In genomic region chr8:31008309-31008708, GRCm38 (mm10) we compare ENCODE assay signal across 15 mouse cellular contexts.
"Had no signal": no experiment of that assay in that cellular context is flagged by ENCODE, and none has a peak within 500 bp of the region (broad histone marks: within the 10 kb centered on the region; RNA-seq: fewer than 3 reads in every experiment).

No protein-coding gene starts in this region.

- H3K9me3 ChIP-seq: limb, embryonic 15.5 days; liver, embryonic 12.5 days; megakaryocyte, embryonic 14.5 days had no signal

- DNase-seq: kidney, adult 9 months; kidney, postnatal 36 days; lung, embryonic 14.5 days; lung, postnatal 10 days; thymus, adult 18-20 months; thymus, postnatal 14 days had no signal

- H3K27me3 ChIP-seq: limb, embryonic 15.5 days; liver, embryonic 12.5 days; megakaryocyte, embryonic 14.5 days had no signal

- H3K4me3 ChIP-seq: limb, embryonic 15.5 days; liver, embryonic 12.5 days; megakaryocyte, embryonic 14.5 days had no signal

- H3K27ac ChIP-seq: kidney, postnatal 0 days; limb, embryonic 15.5 days; liver, embryonic 12.5 days; macrophage; stomach, postnatal 0 days had no signal

- H3K9ac ChIP-seq: limb, embryonic 15.5 days; liver, embryonic 12.5 days; lung, embryonic 14.5 days had no signal

- H3K4me2 ChIP-seq: limb, embryonic 15.5 days; liver, embryonic 12.5 days; lung, embryonic 14.5 days; midbrain, embryonic 11.5 days had no signal

- H3K36me3 ChIP-seq: limb, embryonic 15.5 days; liver, embryonic 12.5 days had no signal

- ATAC-seq: inflammation-experienced regulatory T-cells, adult 6 months; intestine, postnatal 0 days; liver, embryonic 12.5 days had no signal

- H3K4me1 ChIP-seq: limb, embryonic 15.5 days; liver, embryonic 12.5 days; megakaryocyte, embryonic 14.5 days had no signal
